Mouse (Mus musculus): ENCODE data around the gene Apol11b.
"Not testable (repeated sequence)": the region's sequence is repeated elsewhere in the genome, so short reads cannot be mapped to it uniquely, and the experiment has no call there.

Gene Apol11b

DNA sequence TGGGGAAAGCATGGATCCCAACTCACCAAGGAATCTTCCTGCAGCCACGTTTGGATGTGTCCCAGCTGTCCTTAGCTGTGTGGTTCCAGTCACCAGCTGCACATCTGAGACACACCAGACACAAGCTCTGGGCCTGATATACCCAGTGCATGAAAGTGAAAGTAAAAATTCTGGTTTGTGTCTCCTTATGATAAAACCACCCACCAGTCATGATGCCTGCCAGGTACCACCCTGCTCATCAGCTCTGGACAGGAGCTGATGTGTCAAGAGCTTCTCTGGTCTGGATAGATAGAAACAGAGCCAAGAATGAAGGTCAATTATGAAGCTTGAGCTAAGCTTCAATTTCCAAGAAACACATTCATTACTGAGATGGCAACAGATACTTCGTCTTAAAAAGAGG lies at the start of gene Apol11b:
Gene Apol11b (minus strand): TSS at position 111 of the 400 bp plus-strand sequence.
- DNase-seq (ENCODE audit: low read depth, low spot score); H3K36me3 ChIP-seq (ENCODE audit: control insufficient read depth, insufficient read depth, low read length, poor library complexity, severe bottlenecking): not testable (repeated sequence)

DNA sequence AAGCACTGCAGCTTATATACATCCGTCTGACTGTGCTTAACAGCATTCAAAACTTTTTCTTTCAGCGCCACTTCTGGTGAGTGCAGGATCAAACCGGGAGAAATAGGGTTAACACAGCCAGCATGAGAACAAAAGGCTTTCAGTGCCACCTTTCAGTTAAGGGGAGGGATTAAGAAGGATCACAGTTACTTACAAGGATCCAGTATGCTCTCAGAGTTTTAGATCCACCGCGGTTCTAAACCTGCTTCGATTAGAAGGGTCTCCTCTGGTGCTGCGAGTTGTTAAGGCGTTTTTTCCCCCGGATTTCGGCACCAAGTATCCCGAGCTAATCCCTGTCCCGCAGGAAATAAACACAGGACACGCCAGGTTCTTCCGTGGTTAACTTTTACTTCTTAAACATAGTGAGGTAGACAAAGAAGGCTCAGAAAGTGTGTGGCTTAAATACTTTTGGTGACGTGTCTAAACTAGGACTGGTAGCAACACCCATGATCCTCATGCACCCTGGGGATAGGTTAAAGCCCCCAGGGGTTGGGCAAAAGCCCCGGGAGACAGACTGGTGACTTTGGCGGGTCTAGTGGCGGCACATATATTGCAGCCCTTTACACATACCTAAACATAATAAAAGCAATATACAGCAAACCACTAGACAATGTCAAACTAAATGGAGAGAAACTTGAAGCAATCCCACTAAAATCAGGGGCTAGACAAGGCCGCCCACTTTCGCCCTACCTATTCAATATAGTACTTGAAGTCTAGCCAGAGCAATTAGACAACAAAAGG lies 48.6 kb upstream of the Apol11b start:
- not testable (repeated sequence) for H3K36me3 ChIP-seq (ENCODE audit: control insufficient read depth, insufficient read depth, low read length, poor library complexity, severe bottlenecking); H3K27me3 ChIP-seq (ENCODE audit: control insufficient read depth, insufficient read depth, low read length, poor library complexity, severe bottlenecking); DNase-seq (ENCODE audit: low read depth, low spot score)

More for the DNA sequence above, at the start of gene Apol11b:
- H3K27me3 ChIP-seq (ENCODE audit: control insufficient read depth, insufficient read depth, low read length, poor library complexity, severe bottlenecking), result not testable (repeated sequence)

DNA sequence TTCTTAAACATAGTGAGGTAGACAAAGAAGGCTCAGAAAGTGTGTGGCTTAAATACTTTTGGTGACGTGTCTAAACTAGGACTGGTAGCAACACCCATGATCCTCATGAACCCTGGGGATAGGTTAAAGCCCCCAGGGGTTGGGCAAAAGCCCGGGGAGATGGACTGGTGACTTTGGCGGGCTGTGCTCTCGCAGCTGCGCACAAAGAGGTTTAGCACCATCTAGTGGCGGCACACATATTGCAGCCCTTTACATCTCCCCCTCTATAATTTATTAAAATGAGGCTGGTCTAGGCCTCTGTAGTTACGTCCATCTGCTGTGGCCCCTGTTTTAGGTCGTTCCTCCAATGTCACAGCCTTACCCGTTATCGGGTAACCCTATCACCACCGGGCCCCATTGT lies 40.9 kb upstream of the Apol11b start:
- DNase-seq (ENCODE audit: low read depth, low spot score), result peak; percentile 36
- H3K27me3 ChIP-seq (ENCODE audit: control insufficient read depth, insufficient read depth, low read length, poor library complexity, severe bottlenecking); H3K36me3 ChIP-seq (ENCODE audit: control insufficient read depth, insufficient read depth, low read length, poor library complexity, severe bottlenecking): not testable (repeated sequence)

DNA sequence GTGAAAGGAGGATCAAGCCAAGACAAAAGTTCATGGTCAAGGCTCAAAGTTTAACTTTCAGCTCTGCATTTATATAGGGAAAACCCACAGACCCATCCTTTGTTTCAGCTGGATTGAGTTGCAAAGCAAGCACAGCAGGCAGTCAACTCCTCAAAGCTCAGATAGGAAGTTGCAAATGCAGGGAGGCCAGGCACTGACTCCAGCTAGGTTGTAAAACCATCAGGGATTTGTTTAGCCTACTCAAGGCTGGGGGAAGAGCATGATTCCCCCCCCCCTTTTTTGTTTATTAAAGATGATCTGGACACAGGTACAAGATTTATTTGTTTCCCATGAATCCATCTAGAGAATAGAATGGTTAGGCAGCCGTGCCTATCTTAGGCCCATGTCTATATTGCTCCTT lies 31.0 kb upstream of the Apol11b start:
- not testable (repeated sequence) for H3K27me3 ChIP-seq (ENCODE audit: control insufficient read depth, insufficient read depth, low read length, poor library complexity, severe bottlenecking); DNase-seq (ENCODE audit: low read depth, low spot score); H3K36me3 ChIP-seq (ENCODE audit: control insufficient read depth, insufficient read depth, low read length, poor library complexity, severe bottlenecking)

DNA sequence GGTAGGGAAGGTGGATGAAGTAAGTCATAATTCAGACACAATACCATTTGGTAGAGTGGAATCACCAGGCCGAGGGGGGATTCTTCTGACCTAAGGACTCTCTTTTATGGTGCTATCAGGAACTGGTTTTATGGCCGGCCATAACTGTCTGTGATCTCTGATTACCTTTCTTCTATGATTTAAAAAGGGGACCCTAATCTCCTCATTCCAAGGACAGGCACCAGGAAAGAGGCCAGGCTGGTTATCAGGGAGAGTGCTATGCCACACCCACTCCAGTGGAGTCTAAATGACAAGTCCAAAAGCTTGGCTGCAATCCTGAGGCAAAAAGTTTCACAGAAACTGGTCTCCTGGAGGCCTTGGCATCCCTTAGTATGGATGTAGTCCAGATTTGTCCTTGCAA lies 18.8 kb upstream of the Apol11b start:
- not testable (repeated sequence) for H3K27me3 ChIP-seq (ENCODE audit: control insufficient read depth, insufficient read depth, low read length, poor library complexity, severe bottlenecking); DNase-seq (ENCODE audit: low read depth, low spot score); H3K36me3 ChIP-seq (ENCODE audit: control insufficient read depth, insufficient read depth, low read length, poor library complexity, severe bottlenecking)

DNA sequence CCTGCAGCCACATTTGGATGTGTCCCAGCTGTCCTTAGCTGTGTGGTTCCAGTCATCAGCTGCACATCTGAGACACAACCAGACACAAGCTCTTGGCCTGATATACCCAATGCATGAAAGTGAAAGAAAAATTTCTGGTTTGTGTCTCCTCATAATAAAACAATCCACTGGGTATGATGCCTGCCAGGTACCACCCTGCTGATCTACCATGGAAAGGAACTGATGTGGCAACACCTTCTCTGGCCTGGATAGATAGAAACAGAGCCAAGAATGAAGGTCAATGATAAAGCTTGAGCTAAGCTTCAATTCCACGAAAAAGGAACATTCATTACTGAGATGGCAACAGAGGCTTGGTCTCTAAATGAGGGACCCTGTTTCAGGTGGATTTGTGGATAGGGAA lies 16.7 kb upstream of the Apol11b start:
- DNase-seq (ENCODE audit: low read depth, low spot score), result not testable (repeated sequence)

DNA sequence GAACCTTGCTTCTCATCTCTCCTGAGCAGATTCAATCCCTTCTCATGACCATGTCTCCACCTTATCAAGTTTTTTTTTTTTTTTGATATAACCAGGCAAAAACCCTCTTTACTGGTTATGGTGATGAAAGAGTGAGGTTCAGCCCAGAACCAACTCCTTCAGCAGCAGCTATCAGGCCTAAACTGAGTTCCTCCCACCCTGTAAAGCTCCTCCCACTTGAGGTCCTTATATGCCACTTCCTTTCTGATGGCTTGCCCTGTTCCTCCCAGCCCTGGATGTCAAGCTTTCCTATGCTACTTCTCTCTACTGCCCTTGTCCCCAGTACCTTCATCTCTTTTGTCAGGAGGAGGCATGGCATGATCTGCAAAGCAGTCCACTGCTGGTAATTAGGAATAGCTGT lies 8.1 kb upstream of the Apol11b start:
- not testable (repeated sequence) for DNase-seq (ENCODE audit: low read depth, low spot score); H3K36me3 ChIP-seq (ENCODE audit: control insufficient read depth, insufficient read depth, low read length, poor library complexity, severe bottlenecking); H3K27me3 ChIP-seq (ENCODE audit: control insufficient read depth, insufficient read depth, low read length, poor library complexity, severe bottlenecking)

More for the DNA sequence above, 16.7 kb upstream of the Apol11b start:
- not testable (repeated sequence) for H3K36me3 ChIP-seq (ENCODE audit: control insufficient read depth, insufficient read depth, low read length, poor library complexity, severe bottlenecking); H3K27me3 ChIP-seq (ENCODE audit: control insufficient read depth, insufficient read depth, low read length, poor library complexity, severe bottlenecking)

DNA sequence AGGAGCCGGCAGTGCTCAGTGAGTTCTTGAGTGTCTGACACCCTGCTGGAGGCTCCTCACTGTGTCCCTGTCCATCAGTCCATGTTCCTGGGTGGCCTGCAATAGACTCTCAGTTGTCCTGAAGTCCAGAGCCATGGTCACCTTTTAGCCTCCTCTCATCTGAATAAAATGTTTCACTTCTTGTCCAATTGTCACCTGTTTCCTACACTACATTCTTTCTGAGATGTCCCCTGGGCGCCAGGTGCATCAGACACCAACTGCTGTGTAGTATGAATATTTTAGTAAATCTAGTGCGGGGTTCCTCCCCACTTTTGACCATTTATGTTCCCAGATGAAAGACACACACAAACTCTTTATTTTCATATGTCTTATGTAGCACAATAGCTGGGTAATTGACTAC lies 13.3 kb downstream of the Apol11b start:
- DNase-seq (ENCODE audit: low read depth, low spot score); H3K27me3 ChIP-seq (ENCODE audit: control insufficient read depth, insufficient read depth, low read length, poor library complexity, severe bottlenecking); H3K36me3 ChIP-seq (ENCODE audit: control insufficient read depth, insufficient read depth, low read length, poor library complexity, severe bottlenecking): not testable (repeated sequence)

DNA sequence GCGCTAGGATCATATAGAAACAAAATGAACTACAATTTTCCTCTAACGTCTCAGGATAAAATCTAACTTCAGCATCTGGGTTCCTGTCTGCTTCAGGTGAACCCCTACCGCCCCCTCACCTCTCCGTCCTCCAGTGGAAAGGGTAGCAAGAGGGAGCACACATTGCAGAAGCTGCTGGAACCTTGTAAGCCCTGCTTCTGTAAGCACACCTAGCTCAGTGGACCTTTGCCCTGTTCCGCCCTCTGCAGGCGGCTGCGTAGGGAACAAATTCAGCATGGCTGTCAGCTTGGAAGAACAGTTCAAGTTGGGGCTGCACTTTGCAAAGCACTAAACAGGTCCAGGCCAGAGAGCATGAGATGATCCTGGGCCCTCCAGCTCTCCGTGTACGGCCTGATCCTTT lies 14.4 kb downstream of the Apol11b start:
- H3K27me3 ChIP-seq (ENCODE audit: control insufficient read depth, insufficient read depth, low read length, poor library complexity, severe bottlenecking); DNase-seq (ENCODE audit: low read depth, low spot score); H3K36me3 ChIP-seq (ENCODE audit: control insufficient read depth, insufficient read depth, low read length, poor library complexity, severe bottlenecking): not testable (repeated sequence)

DNA sequence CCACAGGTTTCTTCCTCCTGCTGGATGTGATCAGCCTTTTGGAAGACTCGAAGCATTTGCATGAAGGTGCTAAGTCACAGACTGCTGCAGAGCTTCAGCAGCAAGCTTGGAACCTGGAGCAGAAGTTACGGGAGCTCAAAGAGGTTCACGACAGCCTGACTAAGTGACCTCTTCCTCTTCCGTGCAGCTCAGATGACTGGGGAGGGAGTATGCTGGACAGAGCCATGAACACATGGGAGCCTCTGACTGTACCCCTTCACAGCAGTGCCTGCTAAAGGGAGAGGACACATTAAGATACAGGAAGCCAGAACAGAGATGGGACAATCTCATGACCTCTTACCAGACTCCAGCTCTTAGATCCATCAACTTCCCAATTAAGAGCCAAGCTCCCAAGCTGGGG lies 16.6 kb downstream of the Apol11b start:
- not testable (repeated sequence) for H3K27me3 ChIP-seq (ENCODE audit: control insufficient read depth, insufficient read depth, low read length, poor library complexity, severe bottlenecking); H3K36me3 ChIP-seq (ENCODE audit: control insufficient read depth, insufficient read depth, low read length, poor library complexity, severe bottlenecking); DNase-seq (ENCODE audit: low read depth, low spot score)

DNA sequence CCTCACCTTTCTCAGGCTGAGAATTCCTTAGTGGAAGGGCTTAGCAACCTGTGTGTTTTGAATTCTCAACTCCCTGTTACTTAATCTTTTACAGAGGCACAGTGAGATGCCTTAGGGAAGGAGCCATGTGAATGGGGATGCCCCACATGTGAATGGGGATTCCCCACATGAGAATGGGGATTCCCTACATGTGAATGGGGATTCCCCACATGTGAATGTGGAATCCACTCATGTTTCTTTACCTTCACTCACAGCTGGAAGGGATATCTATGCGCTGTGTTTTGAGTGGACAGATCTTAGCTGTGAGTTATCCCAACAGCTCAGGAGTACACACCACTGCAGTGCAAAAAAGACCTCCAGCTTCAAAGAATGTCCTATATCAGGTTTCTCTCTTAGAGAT lies 18.4 kb downstream of the Apol11b start:
- H3K27me3 ChIP-seq (ENCODE audit: control insufficient read depth, insufficient read depth, low read length, poor library complexity, severe bottlenecking), result no peaks in the 10 kb centered on the region
- H3K36me3 ChIP-seq (ENCODE audit: control insufficient read depth, insufficient read depth, low read length, poor library complexity, severe bottlenecking), result no peaks in the 10 kb centered on the region
- DNase-seq (ENCODE audit: low read depth, low spot score), result peak; percentile 51

DNA sequence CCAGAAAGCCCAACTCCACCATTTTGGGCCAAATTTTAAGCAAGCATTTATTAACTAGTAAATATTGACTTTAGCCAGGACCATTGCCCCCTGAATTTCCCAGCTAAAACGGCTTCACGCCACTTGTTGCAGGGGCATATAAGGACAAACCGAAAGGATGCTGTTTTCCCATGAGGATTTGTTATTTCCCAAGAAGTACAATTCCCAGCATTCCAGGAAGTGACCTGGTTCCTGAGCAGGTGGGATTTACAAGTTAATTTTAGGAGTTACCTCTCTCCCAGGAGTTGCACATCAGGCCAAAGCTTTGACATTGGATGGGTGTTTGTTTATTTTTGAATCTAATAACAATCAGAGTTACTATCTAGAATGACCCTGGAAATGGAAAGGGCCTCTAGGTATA lies 37.0 kb downstream of the Apol11b start:
- H3K36me3 ChIP-seq (ENCODE audit: control insufficient read depth, insufficient read depth, low read length, poor library complexity, severe bottlenecking), result no peaks in the 10 kb centered on the region
- no peaks in the 10 kb centered on the region for H3K27me3 ChIP-seq (ENCODE audit: control insufficient read depth, insufficient read depth, low read length, poor library complexity, severe bottlenecking)
- DNase-seq (ENCODE audit: low read depth, low spot score), result no peak

DNA sequence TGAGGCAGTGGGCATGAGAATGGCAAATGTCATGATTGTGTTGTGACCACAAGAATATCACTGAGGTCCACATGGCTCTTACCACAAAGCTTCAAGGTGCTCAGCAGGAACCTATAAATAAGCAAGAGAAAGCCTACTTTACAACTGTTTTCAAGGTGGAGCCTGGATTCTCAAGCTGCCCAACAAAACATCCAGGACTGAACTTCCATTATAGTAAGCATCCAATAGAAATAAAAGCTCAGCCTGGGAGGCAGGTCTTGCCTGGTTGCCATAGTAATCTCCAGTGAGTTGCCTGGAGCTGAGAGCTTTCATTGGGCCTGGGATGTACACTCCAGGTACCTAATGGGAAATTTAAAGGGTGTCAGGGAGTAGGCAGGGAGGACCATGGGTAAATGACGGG lies 44.1 kb downstream of the Apol11b start, which contains the start of gene Gm36245:
Gene Gm36245 (plus strand): TSS at position 301 of the 400 bp plus-strand sequence.
- no peak for DNase-seq (ENCODE audit: low read depth, low spot score)
- H3K36me3 ChIP-seq (ENCODE audit: control insufficient read depth, insufficient read depth, low read length, poor library complexity, severe bottlenecking), result no peaks in the 10 kb centered on the region
- H3K27me3 ChIP-seq (ENCODE audit: control insufficient read depth, insufficient read depth, low read length, poor library complexity, severe bottlenecking), result no peaks in the 10 kb centered on the region

DNA sequence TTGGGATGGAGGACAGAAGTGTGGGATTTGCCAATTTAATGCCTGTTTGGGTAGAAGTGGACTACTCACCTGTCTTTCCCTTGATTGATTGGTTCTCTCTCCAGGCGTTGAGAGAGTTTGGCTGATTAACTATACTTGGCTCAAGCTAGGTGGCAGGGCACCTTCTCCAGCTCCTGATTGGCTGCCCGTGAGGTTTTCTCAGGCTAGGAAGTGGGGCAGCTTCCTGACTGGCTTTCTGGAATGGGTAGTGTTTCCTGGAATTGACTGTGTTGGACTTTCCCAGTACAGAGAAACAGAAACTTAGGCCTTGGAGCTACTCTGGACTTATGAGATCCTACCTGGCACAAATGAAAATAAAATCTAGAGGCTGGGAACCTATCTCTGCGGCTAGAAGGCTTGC lies 44.7 kb downstream of the Apol11b start:
- DNase-seq (ENCODE audit: low read depth, low spot score), result no peak
- Histone ChIP-seq H3K36me3 (ENCODE audit: control insufficient read depth, insufficient read depth, low read length, poor library complexity, severe bottlenecking) (no peaks in the 10 kb centered on the region), H3K27me3 (ENCODE audit: control insufficient read depth, insufficient read depth, low read length, poor library complexity, severe bottlenecking) (no peaks in the 10 kb centered on the region)

DNA sequence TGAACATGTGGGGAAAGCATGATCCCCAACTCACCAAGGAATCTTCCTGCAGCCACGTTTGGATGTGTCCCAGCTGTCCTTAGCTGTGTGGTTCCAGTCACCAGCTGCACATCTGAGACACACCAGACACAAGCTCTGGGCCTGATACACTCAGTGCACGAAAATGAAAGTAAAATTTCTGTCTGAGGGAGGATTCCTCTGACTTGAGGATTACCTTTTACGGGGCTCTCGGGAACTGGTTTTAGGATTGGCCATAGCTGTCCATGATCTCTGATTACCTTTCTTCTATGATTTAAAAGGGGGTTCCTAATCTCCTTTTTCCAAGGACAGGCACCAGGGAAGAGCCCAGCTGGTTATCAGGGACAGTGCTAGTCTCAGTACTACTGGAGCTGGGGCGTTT lies 47.1 kb downstream of the Apol11b start, which contains the start of gene Apol10b:
Gene Apol10b (minus strand): TSS at position 165 of the 400 bp plus-strand sequence.
- no peaks in the 10 kb centered on the region for H3K36me3 ChIP-seq (ENCODE audit: control insufficient read depth, insufficient read depth, low read length, poor library complexity, severe bottlenecking)
- no peak for DNase-seq (ENCODE audit: low read depth, low spot score)
- H3K27me3 ChIP-seq (ENCODE audit: control insufficient read depth, insufficient read depth, low read length, poor library complexity, severe bottlenecking), result no peaks in the 10 kb centered on the region

DNA sequence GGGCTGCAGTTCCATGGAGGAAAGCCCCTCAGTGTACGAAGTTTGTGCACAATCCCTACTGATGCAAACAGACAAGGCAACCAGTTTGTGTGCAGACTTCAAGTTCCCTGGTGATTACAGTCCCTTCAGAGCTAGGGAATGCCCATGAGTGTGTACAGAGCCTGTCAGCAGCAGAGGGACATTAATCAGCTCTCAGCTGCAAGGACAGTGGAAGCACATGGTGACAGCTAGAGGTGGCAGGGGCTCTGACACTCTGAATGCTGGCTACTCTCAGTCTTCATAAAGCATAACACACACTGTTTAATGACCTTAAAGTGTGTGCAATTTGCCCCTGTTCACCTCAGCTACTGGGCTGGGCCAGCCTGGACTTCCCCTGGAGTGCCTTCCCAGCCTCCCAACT lies 49.5 kb downstream of the Apol11b start:
- DNase-seq (ENCODE audit: low read depth, low spot score), result no peak
- Histone ChIP-seq H3K36me3 (ENCODE audit: control insufficient read depth, insufficient read depth, low read length, poor library complexity, severe bottlenecking) (no peaks in the 10 kb centered on the region), H3K27me3 (ENCODE audit: control insufficient read depth, insufficient read depth, low read length, poor library complexity, severe bottlenecking) (no peaks in the 10 kb centered on the region)

Measured in splenic B cell, adult 2 months (primary cell).